20 mouse cellular contexts compared by ENCODE assay signal in the genomic region with DNA sequence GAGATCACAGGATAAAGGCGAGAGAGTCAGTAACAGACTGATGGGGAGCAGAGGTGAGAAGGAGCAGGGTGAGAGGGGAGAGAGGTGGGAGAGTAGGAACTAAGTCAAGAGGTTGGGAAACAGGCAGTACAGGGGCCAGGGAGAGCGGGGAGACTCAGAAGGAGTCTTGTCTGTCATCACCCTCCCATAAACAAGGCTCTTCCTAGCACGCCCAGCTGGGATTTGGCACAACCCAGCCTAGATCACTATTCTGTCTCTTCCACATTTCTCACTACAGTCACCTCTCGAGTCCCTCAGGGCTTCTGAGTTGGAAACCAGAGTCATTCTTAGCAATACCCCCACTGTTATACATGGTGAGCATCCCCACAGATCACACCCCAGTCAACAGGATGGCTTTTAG.
DNase-seq lines count a peak whose midpoint lies in the region; ATAC-seq and TF ChIP-seq lines count a peak whose summit lies in the region.
"Had no signal": no experiment of that assay in that cellular context is flagged by ENCODE, and none has a peak within 500 bp of the region (broad histone marks: within the 10 kb centered on the region; RNA-seq: fewer than 3 reads in every experiment).

No protein-coding gene starts in this region.

- H3K27ac ChIP-seq in layer of hippocampus, adult 2 months = peak overlapping the region; percentile 66
- no peak overlapping the region for H3K27ac ChIP-seq in lung, embryonic 14.5 days (ENCODE audit: low read depth)
- H3K27ac ChIP-seq in lung, postnatal 0 days (ENCODE audit: low read length) = no peak overlapping the region
- H3K27ac ChIP-seq in liver, embryonic 11.5 days (ENCODE audit: low read depth, low read length) = no peak overlapping the region
- H3K27ac ChIP-seq: embryonic facial prominence, embryonic 10.5 days; embryonic facial prominence, embryonic 12.5 days; forebrain, embryonic 13.5 days; forebrain, embryonic 15.5 days had no signal

- TF ChIP-seq EP300 in lung, postnatal 0 days (IDR thresholded peaks at IDR 0.05) = no peak

- no peaks in the 10 kb centered on the region for H3K27me3 ChIP-seq in lung, embryonic 14.5 days (ENCODE audit: insufficient read depth, low read length)
- H3K27me3 ChIP-seq in lung, postnatal 0 days (replicated peaks; ENCODE audit: insufficient read depth, low read length) = no peaks in the 10 kb centered on the region
- no peaks in the 10 kb centered on the region for H3K27me3 ChIP-seq in liver, embryonic 11.5 days (replicated peaks; ENCODE audit: control insufficient read depth, insufficient read depth, low read length)
- H3K27me3 ChIP-seq: embryonic facial prominence, embryonic 12.5 days; forebrain, embryonic 13.5 days; forebrain, embryonic 15.5 days had no signal

- no peak for TF ChIP-seq CTCF in layer of hippocampus, adult 2 months (conservative IDR thresholded peaks at IDR 0.05)
- TF ChIP-seq CTCF in lung, embryonic 14.5 days (IDR thresholded peaks at IDR 0.05; ENCODE audit: low read depth) = no peak
- TF ChIP-seq CTCF in lung, postnatal 0 days (IDR thresholded peaks at IDR 0.05) = no peak

- WGBS in lung, embryonic 14.5 days = 44% methylated on average over 4 of the region's 4 CpGs
- WGBS in lung, postnatal 0 days = 56% methylated on average over 4 of the region's 4 CpGs
- 72% methylated on average over 4 of the region's 4 CpGs for WGBS in liver, embryonic 11.5 days

- DNase-seq in layer of hippocampus, adult 2 months (ENCODE audit: low spot score in 2 of 2) = no peak
- DNase-seq in layer of hippocampus, adult 9-11 months = no peak
- DNase-seq in lung, embryonic 14.5 days = peak; percentile 56
- DNase-seq in lung, postnatal 25 days (ENCODE audit: low spot score) = no peak
- peak; percentile 56 for DNase-seq in lung, postnatal 0 days (ENCODE audit: low spot score)
- no peak for DNase-seq in lung, postnatal 36 days
- no peak for DNase-seq in liver, embryonic 11.5 days (ENCODE audit: low spot score)
- DNase-seq: adrenal gland, adult 2 months; adrenal gland, postnatal 10 days; adrenal gland, postnatal 25 days; cerebellum, adult 11 months; cerebellum, adult 18-20 months; cerebellum, adult 8-10 months; cerebellum, adult 9-11 months; cerebellum, postnatal 14 days; cerebellum, postnatal 36 days had no signal

- H3K36me3 ChIP-seq in lung, embryonic 14.5 days (ENCODE audit: insufficient read depth) = peaks cover 21% of the 10 kb centered on the region
- H3K36me3 ChIP-seq in lung, postnatal 0 days (ENCODE audit: insufficient read depth, low read length) = no peaks in the 10 kb centered on the region
- H3K36me3 ChIP-seq in liver, embryonic 11.5 days (ENCODE audit: control insufficient read depth, insufficient read depth, low read length) = 0 out of 2 replicates have a peak, but pooled peaks cover 4% of the 10 kb centered on the region

- H3K4me2 ChIP-seq in lung, embryonic 14.5 days = no peak overlapping the region
- H3K4me2 ChIP-seq in lung, postnatal 0 days (replicated peaks; ENCODE audit: low read depth, low read length) = no peak overlapping the region
- no peak overlapping the region for H3K4me2 ChIP-seq in liver, embryonic 11.5 days
- H3K4me2 ChIP-seq: embryonic facial prominence, embryonic 12.5 days; forebrain, embryonic 13.5 days; forebrain, embryonic 15.5 days had no signal

- no peak overlapping the region for H3K9ac ChIP-seq in lung, embryonic 14.5 days
- no peak overlapping the region for H3K9ac ChIP-seq in lung, postnatal 0 days (replicated peaks; ENCODE audit: low read depth)
- no peak overlapping the region for H3K9ac ChIP-seq in liver, embryonic 11.5 days (ENCODE audit: low read depth, low read length)
- H3K9ac ChIP-seq: embryonic facial prominence, embryonic 12.5 days; forebrain, embryonic 13.5 days; forebrain, embryonic 15.5 days had no signal

- H3K4me3 ChIP-seq in layer of hippocampus, adult 2 months = no peak overlapping the region
- H3K4me3 ChIP-seq in lung, embryonic 14.5 days (ENCODE audit: low read depth, low read length) = no peak overlapping the region
- no peak overlapping the region for H3K4me3 ChIP-seq in lung, postnatal 0 days (ENCODE audit: low read depth, low read length)
- no peak overlapping the region for H3K4me3 ChIP-seq in liver, embryonic 11.5 days (ENCODE audit: low read depth, low read length)
- H3K4me3 ChIP-seq: embryonic facial prominence, embryonic 10.5 days; embryonic facial prominence, embryonic 12.5 days; forebrain, embryonic 13.5 days; forebrain, embryonic 15.5 days had no signal

- no peaks in the 10 kb centered on the region for H3K4me1 ChIP-seq in lung, embryonic 14.5 days (ENCODE audit: insufficient read depth)
- no peaks in the 10 kb centered on the region for H3K4me1 ChIP-seq in lung, postnatal 0 days (ENCODE audit: insufficient read depth, low read depth, low read length)
- H3K4me1 ChIP-seq in liver, embryonic 11.5 days (replicated peaks; ENCODE audit: control insufficient read depth, insufficient read depth, low read length) = no peaks in the 10 kb centered on the region
- H3K4me1 ChIP-seq: embryonic facial prominence, embryonic 10.5 days; embryonic facial prominence, embryonic 12.5 days; forebrain, embryonic 13.5 days; forebrain, embryonic 15.5 days had no signal

- ATAC-seq in lung, embryonic 14.5 days (ENCODE audit: insufficient read depth) = peak; percentile 38; the same call in 1 of the 2 replicates
- peak; percentile 33; the same call in 1 of the 2 replicates for ATAC-seq in lung, postnatal 0 days
- no peak for ATAC-seq in liver, embryonic 11.5 days (replicated peaks; ENCODE audit: low FRiP score)
- ATAC-seq: forebrain, embryonic 13.5 days; forebrain, embryonic 15.5 days had no signal

- H3K9me3 ChIP-seq in lung, embryonic 14.5 days (ENCODE audit: low read depth, low read length) = no peaks in the 10 kb centered on the region
- H3K9me3 ChIP-seq in lung, postnatal 0 days (ENCODE audit: low read length) = no peaks in the 10 kb centered on the region
- H3K9me3 ChIP-seq in liver, embryonic 11.5 days (ENCODE audit: control insufficient read depth, low read length) = no peaks in the 10 kb centered on the region
- H3K9me3 ChIP-seq: embryonic facial prominence, embryonic 10.5 days; embryonic facial prominence, embryonic 12.5 days; forebrain, embryonic 13.5 days; forebrain, embryonic 15.5 days had no signal

Comparison
In these comparisons a context has a peak if more than half of its experiments do, and no peak if none do; other contexts are left out.
1. DNase-seq: peak in lung, embryonic 14.5 days (single experiment) and lung, postnatal 0 days (single experiment); none in layer of hippocampus, adult 2 months (0 of 2), layer of hippocampus, adult 9-11 months (single experiment), lung, postnatal 25 days (single experiment), lung, postnatal 36 days (single experiment) and liver, embryonic 11.5 days (single experiment).